Mouse (Mus musculus): ENCODE measurements around the gene B9d2.

The B9d2 gene

GRCm38 (mm10) chr7:25674719-25675300, 5.8 kb upstream of the B9d2 start, which contains the start of gene Tmem91:
Gene Tmem91, minus strand, starts transcription at chr7:25675166.
- no peak for DNase-seq

- no peak for DNase-seq
These were observed 5.2 kb upstream of the B9d2 start for GRCm38 (mm10) chr7:25675405-25675804.

- DNase-seq = peak; percentile 89
These were observed 4.3 kb upstream of the B9d2 start for GRCm38 (mm10) chr7:25676085-25676781.

- no peak for DNase-seq
These were observed 3.6 kb upstream of the B9d2 start for GRCm38 (mm10) chr7:25677013-25677412.

GRCm38 (mm10) chr7:25679971-25680370, 609 bp upstream of the B9d2 start:
- no peak for DNase-seq

GRCm38 (mm10) chr7:25681341-25682231, 1.0 kb downstream of the B9d2 start:
- no peak for DNase-seq

- DNase-seq = no peak
These were observed 3.0 kb downstream of the B9d2 start for GRCm38 (mm10) chr7:25683474-25684180.

GRCm38 (mm10) chr7:25684659-25685058, 4.1 kb downstream of the B9d2 start:
- DNase-seq = no peak

- DNase-seq = no peak
These were observed 5.4 kb downstream of the B9d2 start for GRCm38 (mm10) chr7:25685926-25686470.

- DNase-seq = peak; percentile 61
These were observed 6.3 kb downstream of the B9d2 start, which contains the start of gene Tgfb1 for GRCm38 (mm10) chr7:25686680-25687531. Gene Tgfb1, plus strand, starts transcription at chr7:25687002.

GRCm38 (mm10) chr7:25687811-25688401, 7.3 kb downstream of the B9d2 start:
- DNase-seq = no peak

GRCm38 (mm10) chr7:25688810-25689586, 8.4 kb downstream of the B9d2 start:
- peak; percentile 76 for DNase-seq

- DNase-seq = no peak
These were observed 9.0 kb downstream of the B9d2 start for GRCm38 (mm10) chr7:25689603-25690021.

GRCm38 (mm10) chr7:25690051-25690450, 9.5 kb downstream of the B9d2 start:
- no peak for DNase-seq

GRCm38 (mm10) chr7:25694104-25694503, 13.5 kb downstream of the B9d2 start:
- no peak for DNase-seq

- DNase-seq = no peak
These were observed 19.3 kb downstream of the B9d2 start for GRCm38 (mm10) chr7:25699851-25700250.

- no peak for DNase-seq
These were observed 20.2 kb downstream of the B9d2 start for GRCm38 (mm10) chr7:25700732-25701131.

GRCm38 (mm10) chr7:25702350-25702749, 21.8 kb downstream of the B9d2 start:
- no peak for DNase-seq

GRCm38 (mm10) chr7:25703793-25704494, 23.4 kb downstream of the B9d2 start:
- DNase-seq = no peak

Data from kidney, adult 11 months (tissue).